8 mouse cellular contexts compared by ENCODE assay signal in the genomic region with DNA sequence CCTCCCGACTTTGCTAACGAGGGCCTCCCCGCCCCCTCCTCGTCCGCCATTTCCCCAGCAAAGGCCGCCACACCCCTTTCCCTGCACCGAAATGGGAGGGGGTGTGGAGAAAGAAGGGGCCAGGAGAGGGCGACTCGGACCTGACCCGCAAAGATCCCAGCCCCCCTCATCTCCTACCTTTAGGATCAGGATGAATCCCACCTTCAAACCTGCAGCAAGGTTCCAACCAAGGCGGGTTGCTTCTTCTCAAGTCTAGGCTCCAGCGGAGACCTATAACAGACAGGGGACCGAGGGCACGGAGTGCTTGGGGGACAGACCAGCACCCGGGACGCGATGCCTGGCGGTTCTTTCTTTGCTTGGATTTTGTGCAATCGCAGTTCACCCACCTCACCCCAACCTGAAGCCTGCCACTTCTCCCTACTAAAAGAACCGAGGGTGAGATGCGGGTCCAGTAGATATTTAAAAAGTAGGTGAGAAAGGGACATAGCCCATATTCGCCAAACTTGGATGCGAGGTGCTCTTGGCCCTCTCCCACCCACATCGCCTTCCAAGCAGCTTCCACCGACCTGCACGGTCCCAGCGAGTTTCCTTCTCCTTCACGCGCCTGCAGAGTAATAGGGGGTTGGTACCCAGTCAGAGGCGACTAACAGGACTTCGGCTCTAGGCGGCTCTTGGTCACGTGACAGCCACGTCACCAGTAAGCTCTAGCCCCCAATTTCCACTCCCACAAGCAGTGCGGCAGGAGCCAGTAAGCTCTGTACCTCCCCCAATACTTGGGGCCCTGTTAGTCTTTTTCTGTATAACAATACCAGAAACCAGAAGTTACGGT. TPM values are rescaled to one million over a fixed set of nuclear protein-coding genes. Genes with fewer than 3 reads are reported as not detected.
A peak's percentile ranks its signal among the peaks of the same experiment; 100 is the strongest.
DNase-seq lines count a peak whose midpoint lies in the region; ATAC-seq lines count a peak whose summit lies in the region.

A gene (minus strand): TSS at position 654 of the 829 bp plus-strand sequence.

- no peaks in the 10 kb centered on the region for H3K9me3 ChIP-seq in hindbrain, embryonic 11.5 days (ENCODE audit: control insufficient read depth, low read length)

- DNase-seq in ZHBTc4 (ENCODE audit: low read depth, low spot score): peak; percentile 74
- peak; percentile 76 for DNase-seq in cerebellum, adult 9-11 months
- DNase-seq in frontal cortex, postnatal 10 days (ENCODE audit: low spot score in 2 of 2): peak; percentile 43 to 63
- peak; percentile 76 for DNase-seq in hindbrain, embryonic 11.5 days (ENCODE audit: low spot score)
- DNase-seq in layer of hippocampus, postnatal 36 days: peak; percentile 50 to 56
- peak; percentile 74 for DNase-seq in lung, postnatal 25 days (ENCODE audit: low spot score)
- peak; percentile 86 for DNase-seq in retina, postnatal 1 day
- DNase-seq in thymus, postnatal 4 days: peak; percentile 77

- peak within 1 kb of the TSS; percentile 46 for H3K4me3 ChIP-seq in hindbrain, embryonic 11.5 days (ENCODE audit: low read depth, low read length)

- H3K27me3 ChIP-seq in hindbrain, embryonic 11.5 days (ENCODE audit: control insufficient read depth, insufficient read depth, low read length): peaks cover 2% of the 10 kb centered on the region; the same call in 1 of the 2 replicates

- WGBS in hindbrain, embryonic 11.5 days: 16% methylated on average over 35 of the region's 36 CpGs

- H3K4me2 ChIP-seq in hindbrain, embryonic 11.5 days (replicated peaks; ENCODE audit: low read depth, low read length): peak within 1 kb of the TSS; percentile 58

- peak within 1 kb of the TSS; percentile 53 for H3K27ac ChIP-seq in hindbrain, embryonic 11.5 days (ENCODE audit: low read depth, low read length)

- peak; percentile 88 for ATAC-seq in hindbrain, embryonic 11.5 days (ENCODE audit: low FRiP score)

- no peaks in the 10 kb centered on the region; the same call in 1 of the 2 replicates for H3K4me1 ChIP-seq in hindbrain, embryonic 11.5 days (replicated peaks; ENCODE audit: control insufficient read depth, insufficient read depth, low read length)

- H3K36me3 ChIP-seq in hindbrain, embryonic 11.5 days (ENCODE audit: control insufficient read depth, insufficient read depth, low read length): no peaks in the 10 kb centered on the region

- peak within 1 kb of the TSS; percentile 58 for H3K9ac ChIP-seq in hindbrain, embryonic 11.5 days (ENCODE audit: low read depth, low read length)

RNA-seq across cellular contexts. Expression of the gene that starts here (rescaled TPM):
- 16.5 and 19.1 TPM in 2 replicates for polyA plus RNA-seq in hindbrain, embryonic 11.5 days (2014; fragmentation: Nextera tagmentation; extraction: Ambion mirVana)
- total RNA-seq in layer of hippocampus, postnatal 36 days (2021): 1 to 10 TPM; 7.1 to 7.8 TPM

Comparison
In these comparisons a context has a peak if more than half of its experiments do, and no peak if none do; other contexts are left out.
1. Peak in every context shown above with its lines: DNase-seq, ATAC-seq, H3K4me3 ChIP-seq and H3K27ac ChIP-seq.